Mouse (Mus musculus): ENCODE results near the gene Stoml2.

- TF ChIP-seq CTCF (IDR thresholded peaks at IDR 0.05; ENCODE audit: low read depth), result no peak
- no peak for TF ChIP-seq EP300 (IDR thresholded peaks at IDR 0.05; ENCODE audit: low read depth)
Measured at GRCm38 (mm10) chr4:43024673-43025072, 6.8 kb downstream of the Stoml2 start.
